Mouse (Mus musculus) urinary bladder, adult 2 months (tissue): ENCODE results near the gene Gm4858. TPM values are rescaled to one million over a fixed set of nuclear protein-coding genes. Genes with fewer than 3 reads are reported as not detected.
"Not testable (repeated sequence)": the region's sequence is repeated elsewhere in the genome, so short reads cannot be mapped to it uniquely, and the experiment has no call there.

Experiments used
- DNase-seq: peaks from one replicate; pipeline ENCODE4 v3.0.0; 2022; ENCODE audit warnings: low spot score
- polyA plus RNA-seq: library from polyadenylated mRNA; depleted of rRNA; stranded (reverse); fragments of >200 nt; gene quantifications from 2 replicates; pipeline ENCODE4 v1.2.3, GENCODE M21; 2012; rRNA removed

Gene Gm4858
- not detected in 2 replicates for polyA plus RNA-seq

GRCm38 (mm10) chr3:93068523-93068922, at the start of gene Gm4858:
Gm4858 (plus strand) TSS chr3:93068823.
- not testable (repeated sequence) for DNase-seq

- no peak for DNase-seq
Measured at GRCm38 (mm10) chr3:93018960-93019359, 49.7 kb upstream of the Gm4858 start, which contains the start of gene Lce1m. Lce1m (minus strand) TSS chr3:93019060.

GRCm38 (mm10) chr3:93021171-93021570, 47.5 kb upstream of the Gm4858 start:
- DNase-seq, result no peak

GRCm38 (mm10) chr3:93023411-93024184, 45.0 kb upstream of the Gm4858 start:
- DNase-seq, result no peak

- DNase-seq, result no peak
Measured at GRCm38 (mm10) chr3:93025486-93025885, 43.1 kb upstream of the Gm4858 start.

- DNase-seq, result no peak
Measured at GRCm38 (mm10) chr3:93031450-93031849, 37.2 kb upstream of the Gm4858 start.

- no peak for DNase-seq
Measured at GRCm38 (mm10) chr3:93050182-93050581, 18.4 kb upstream of the Gm4858 start.

GRCm38 (mm10) chr3:93052826-93053474, 15.7 kb upstream of the Gm4858 start:
- no peak for DNase-seq

- DNase-seq, result no peak
Measured at GRCm38 (mm10) chr3:93086631-93087030, 18.0 kb downstream of the Gm4858 start.

- DNase-seq, result not testable (repeated sequence)
Measured at GRCm38 (mm10) chr3:93093581-93093980, 25.0 kb downstream of the Gm4858 start.

GRCm38 (mm10) chr3:93096447-93096846, 27.8 kb downstream of the Gm4858 start:
- no peak for DNase-seq

- DNase-seq, result no peak
Measured at GRCm38 (mm10) chr3:93111668-93112067, 43.0 kb downstream of the Gm4858 start.

GRCm38 (mm10) chr3:93114481-93114880, 45.9 kb downstream of the Gm4858 start:
- DNase-seq, result no peak

GRCm38 (mm10) chr3:93119101-93119500, 50.5 kb downstream of the Gm4858 start:
- DNase-seq, result no peak

Other genes with a start within 250 kb of the Gm4858 start
- not detected in 2 replicates for gene Kprp, start 241.6 kb upstream of the Gm4858 start, polyA plus RNA-seq
- not detected in 2 replicates for gene Lce1l, start 217.5 kb upstream of the Gm4858 start, polyA plus RNA-seq
- gene 2310050C09Rik, start 198.6 kb upstream of the Gm4858 start, polyA plus RNA-seq, result not detected in 2 replicates
- gene Lce3a, start 142.6 kb upstream of the Gm4858 start, polyA plus RNA-seq, result not detected in 2 replicates
- gene Lce3b, start 135.8 kb upstream of the Gm4858 start, polyA plus RNA-seq, result not detected in 2 replicates
- gene Lce3c, start 124.3 kb upstream of the Gm4858 start, polyA plus RNA-seq, result not detected in 2 replicates
- not detected in 2 replicates for gene Lce3d, start 111.4 kb upstream of the Gm4858 start, polyA plus RNA-seq
- gene Lce3e, start 101.8 kb upstream of the Gm4858 start, polyA plus RNA-seq, result not detected in 2 replicates
- not detected in 2 replicates for gene Lce3f, start 76.6 kb upstream of the Gm4858 start, polyA plus RNA-seq
- gene Crct1, start 53.1 kb upstream of the Gm4858 start, polyA plus RNA-seq, result not detected in 2 replicates
- gene Lce1m, start 49.8 kb upstream of the Gm4858 start, polyA plus RNA-seq, result not detected in 2 replicates
- 0.03 TPM in 1 of 2 replicates, not detected in the other for gene Crnn, start 76.0 kb downstream of the Gm4858 start, polyA plus RNA-seq
- gene Flg2, start 128.5 kb downstream of the Gm4858 start, polyA plus RNA-seq, result not detected in 2 replicates
- gene Flg, start 204.7 kb downstream of the Gm4858 start, polyA plus RNA-seq, result not detected in 2 replicates